Mouse (Mus musculus) myocyte (in vitro differentiated cells): ENCODE measurements around the gene Akr1a1.

Experiments
- CEBPB ChIP-seq: IDR thresholded peaks from 2 replicates; pipeline ENCODE4 v1.6.1; 2011; ENCODE audit warnings: mild to moderate bottlenecking, moderate library complexity; ENCODE audit not compliant: poor library complexity, insufficient read depth, severe bottlenecking
- E2F4 ChIP-seq: IDR thresholded peaks from one replicate; pipeline ENCODE4 v1.6.1; 2011; ENCODE audit warnings: mild to moderate bottlenecking, control low read depth, moderate library complexity; ENCODE audit not compliant: insufficient read depth
- MAX ChIP-seq: IDR thresholded peaks from one replicate; pipeline ENCODE4 v1.6.1; 2011; ENCODE audit warnings: low read depth, mild to moderate bottlenecking, control low read depth
- MYOD1 ChIP-seq, 3 experiments: IDR thresholded peaks; one replicate each; pipeline ENCODE4 v1.6.1; 2011; ENCODE audit warnings: control low read depth in 2 of 3, low read depth in 2 of 3, mild to moderate bottlenecking in 2 of 3, moderate library complexity in 1 of 3; ENCODE audit not compliant: insufficient read length in 2 of 3, control insufficient read depth in 1 of 3
- MYOG ChIP-seq, 3 experiments: IDR thresholded peaks; one replicate each; pipeline ENCODE4 v1.6.1; 2011; ENCODE audit warnings: control low read depth in 2 of 3, low read depth in 2 of 3, mild to moderate bottlenecking in 2 of 3; ENCODE audit not compliant: insufficient read length in 2 of 3, control insufficient read depth in 1 of 3, insufficient read depth in 1 of 3
- POLR2A ChIP-seq: IDR thresholded peaks from one replicate; pipeline ENCODE4 v1.6.1; 2011; ENCODE audit warnings: low read depth, mild to moderate bottlenecking, control low read depth, moderate library complexity; ENCODE audit not compliant: insufficient read length
- REST ChIP-seq: IDR thresholded peaks from one replicate; pipeline ENCODE4 v1.6.1; 2011; ENCODE audit warnings: mild to moderate bottlenecking, control low read depth, moderate library complexity; ENCODE audit not compliant: insufficient read depth, insufficient read length
- TCF12 ChIP-seq: IDR thresholded peaks from one replicate; pipeline ENCODE4 v1.6.1; 2011; ENCODE audit warnings: mild to moderate bottlenecking, control low read depth; ENCODE audit not compliant: poor library complexity, insufficient read depth, severe bottlenecking
- TCF3 ChIP-seq: IDR thresholded peaks from one replicate; pipeline ENCODE4 v1.6.1; 2011; ENCODE audit warnings: low read depth, control low read depth; ENCODE audit not compliant: insufficient read length
- USF1 ChIP-seq: IDR thresholded peaks from one replicate; pipeline ENCODE4 v1.6.1; 2011; ENCODE audit warnings: low read depth, mild to moderate bottlenecking, control low read depth, moderate library complexity

GRCm38 (mm10) chr4:116624831-116625230, 26.6 kb downstream of the Akr1a1 start:
- TF ChIP-seq POLR2A (no peak), MAX (no peak), USF1 (no peak), E2F4 (no peak), REST (no peak), TCF12 (no peak), MYOD1 (IDR thresholded peaks at IDR 0.05; ENCODE audit: control insufficient read depth in 1 of 3, insufficient read length in 2 of 3, low read depth in 2 of 3) (no peak), CEBPB (no peak), TCF3 (no peak), MYOG (IDR thresholded peaks at IDR 0.05; ENCODE audit: control insufficient read depth in 1 of 3, insufficient read depth in 1 of 3, insufficient read length in 2 of 3, low read depth in 2 of 3) (no peak)
